Mouse (Mus musculus) ovary, postnatal 10 days (tissue): ENCODE results near the gene Sh3glb2.

Source experiments
- DNase-seq: peaks from one replicate; pipeline ENCODE4 v3.0.0; 2022; ENCODE audit warnings: low spot score

Gene Sh3glb2

GRCm38 (mm10) chr2:30342061-30342460 is 17.1 kb downstream of the Sh3glb2 start:
- DNase-seq, result no peak

- DNase-seq, result no peak
Measured at GRCm38 (mm10) chr2:30337179-30337578, 22.0 kb downstream of the Sh3glb2 start.

GRCm38 (mm10) chr2:30336174-30336915 is 22.8 kb downstream of the Sh3glb2 start:
- DNase-seq, result no peak

GRCm38 (mm10) chr2:30335324-30335723 is 23.8 kb downstream of the Sh3glb2 start:
- no peak for DNase-seq

GRCm38 (mm10) chr2:30328791-30329190 is 30.3 kb downstream of the Sh3glb2 start:
- DNase-seq, result no peak

- DNase-seq, result no peak
Measured at GRCm38 (mm10) chr2:30327276-30327675, 31.9 kb downstream of the Sh3glb2 start.

GRCm38 (mm10) chr2:30325296-30325695 is 33.8 kb downstream of the Sh3glb2 start:
- no peak for DNase-seq

GRCm38 (mm10) chr2:30323111-30323510 is 36.0 kb downstream of the Sh3glb2 start:
- no peak for DNase-seq

GRCm38 (mm10) chr2:30319260-30319659 is 39.9 kb downstream of the Sh3glb2 start:
- DNase-seq, result no peak

- no peak for DNase-seq
Measured at GRCm38 (mm10) chr2:30316955-30317354, 42.2 kb downstream of the Sh3glb2 start.

GRCm38 (mm10) chr2:30316136-30316535 is 43.0 kb downstream of the Sh3glb2 start:
- DNase-seq, result no peak

GRCm38 (mm10) chr2:30311481-30311880 is 47.7 kb downstream of the Sh3glb2 start:
- DNase-seq, result no peak

GRCm38 (mm10) chr2:30309351-30309750 is 49.8 kb downstream of the Sh3glb2 start:
- no peak for DNase-seq

- DNase-seq, result no peak
Measured at GRCm38 (mm10) chr2:30306087-30306486, 53.0 kb downstream of the Sh3glb2 start.

GRCm38 (mm10) chr2:30299966-30300365 is 59.2 kb downstream of the Sh3glb2 start:
- no peak for DNase-seq

- DNase-seq, result no peak
Measured at GRCm38 (mm10) chr2:30299525-30299924, 59.6 kb downstream of the Sh3glb2 start.
